Mouse (Mus musculus) lung, adult 2 months (tissue): ENCODE results near the gene Extl2. TPM values are rescaled to one million over a fixed set of nuclear protein-coding genes. Genes with fewer than 3 reads are reported as not detected.

Source experiments
- DNase-seq: peaks from one replicate; pipeline ENCODE4 v3.0.0; 2022
- H3K4me1 ChIP-seq: fragments of 200-500 bp; 2 replicates; pipeline ENCODE4 v1.6.1; 2011; ENCODE audit warnings: low read length; ENCODE audit not compliant: control insufficient read depth, insufficient read depth
- H3K4me3 ChIP-seq: fragments of 200-500 bp; replicated peaks from 2 replicates; pipeline ENCODE3; 2011; ENCODE audit warnings: low read depth, mild to moderate bottlenecking, control low read depth, low read length; ENCODE audit errors: extremely low read depth
- CTCF ChIP-seq: fragments of 200-500 bp; IDR thresholded peaks from 2 replicates; pipeline ENCODE4 v1.5.1; 2011; ENCODE audit warnings: mild to moderate bottlenecking, low read length, control low read depth; ENCODE audit not compliant: insufficient read depth
- POLR2A ChIP-seq: fragments of 200-500 bp; IDR thresholded peaks from 2 replicates; pipeline ENCODE4 v1.6.1; 2011; ENCODE audit warnings: low read depth, mild to moderate bottlenecking, control low read depth, low read length, borderline replicate concordance; ENCODE audit errors: extremely low read depth
- WGBS: fragments of 180-500 bp; shearing (Covaris S2); methylation state at CpG from one replicate; pipeline ENCODE4 v1.1.7; 2018; 5-methylcytosine and 5-hydroxymethylcytosine counted together
- polyA plus RNA-seq: library from polyadenylated mRNA; depleted of rRNA; stranded (reverse); fragments of >200 nt; gene quantifications from 2 replicates; pipeline ENCODE4 v1.2.3, GENCODE M21; 2012

Extl2 gene
- polyA plus RNA-seq, 1 experiment, result 9.8 TPM

GRCm38 (mm10) chr3:115974228-115974627 is 33.0 kb upstream of the Extl2 start:
- DNase-seq, result no peak
- H3K4me3 ChIP-seq, result no peak overlapping the region
- 88% methylated on average over 6 of the region's 6 CpGs for WGBS
- no peaks in the 10 kb centered on the region for H3K4me1 ChIP-seq
- TF ChIP-seq CTCF (no peak), POLR2A (no peak)

- WGBS, result 95% methylated on average over 10 of the region's 10 CpGs
- H3K4me1 ChIP-seq, result no peaks in the 10 kb centered on the region
- no peak for DNase-seq
- TF ChIP-seq POLR2A (no peak), CTCF (no peak)
- no peak overlapping the region for H3K4me3 ChIP-seq
Observed at GRCm38 (mm10) chr3:115974995-115975394, 32.3 kb upstream of the Extl2 start.

- no peak for DNase-seq
- 8% methylated on average over 1 of the region's 1 CpGs for WGBS
- TF ChIP-seq POLR2A, result no peak
- TF ChIP-seq CTCF, result peak; percentile 38; the same call in 1 of the 2 replicates
- Histone ChIP-seq H3K4me1 (no peaks in the 10 kb centered on the region), H3K4me3 (no peak overlapping the region)
Observed at GRCm38 (mm10) chr3:115979000-115979399, 28.3 kb upstream of the Extl2 start.

- WGBS, result 86% methylated on average over 8 of the region's 8 CpGs
- no peaks in the 10 kb centered on the region for H3K4me1 ChIP-seq
- no peak for DNase-seq
- no peak overlapping the region for H3K4me3 ChIP-seq
- no peak for TF ChIP-seq CTCF
- TF ChIP-seq POLR2A, result no peak
Observed at GRCm38 (mm10) chr3:115983217-115983616, 24.0 kb upstream of the Extl2 start.

- 93% methylated on average over 9 of the region's 9 CpGs for WGBS
- no peak for TF ChIP-seq CTCF
- no peak for TF ChIP-seq POLR2A
- no peak overlapping the region for H3K4me3 ChIP-seq
- no peaks in the 10 kb centered on the region for H3K4me1 ChIP-seq
- no peak for DNase-seq
Observed at GRCm38 (mm10) chr3:115984653-115985052, 22.6 kb upstream of the Extl2 start.

GRCm38 (mm10) chr3:115985183-115985892 is 21.9 kb upstream of the Extl2 start:
- no peaks in the 10 kb centered on the region for H3K4me1 ChIP-seq
- no peak for TF ChIP-seq CTCF
- TF ChIP-seq POLR2A, result no peak
- no peak for DNase-seq
- 50% methylated on average over 9 of the region's 9 CpGs for WGBS
- no peak overlapping the region for H3K4me3 ChIP-seq

GRCm38 (mm10) chr3:115992103-115992502 is 15.2 kb upstream of the Extl2 start:
- no peak for DNase-seq
- WGBS, result 24% methylated on average over 4 of the region's 4 CpGs
- TF ChIP-seq CTCF, result no peak
- no peak for TF ChIP-seq POLR2A
- H3K4me3 ChIP-seq, result no peak overlapping the region
- 0 out of 2 replicates have a peak, but pooled peaks cover 2% of the 10 kb centered on the region for H3K4me1 ChIP-seq

- WGBS, result 81% methylated on average over 4 of the region's 4 CpGs
- DNase-seq, result no peak
- Histone ChIP-seq H3K4me1 (0 out of 2 replicates have a peak, but pooled peaks cover 2% of the 10 kb centered on the region), H3K4me3 (no peak overlapping the region)
- no peak for TF ChIP-seq POLR2A
- TF ChIP-seq CTCF, result no peak
Observed at GRCm38 (mm10) chr3:115992588-115992987, 14.7 kb upstream of the Extl2 start.

- H3K4me1 ChIP-seq, result 0 out of 2 replicates have a peak, but pooled peaks cover 2% of the 10 kb centered on the region
- DNase-seq, result no peak
- TF ChIP-seq CTCF, result no peak
- no peak for TF ChIP-seq POLR2A
- WGBS, result 88% methylated on average over 10 of the region's 10 CpGs
- H3K4me3 ChIP-seq, result no peak overlapping the region
Observed at GRCm38 (mm10) chr3:115993025-115993424, 14.2 kb upstream of the Extl2 start.

- no peak for TF ChIP-seq POLR2A
- TF ChIP-seq CTCF, result no peak
- H3K4me3 ChIP-seq, result no peak overlapping the region
- WGBS, result 84% methylated on average over 5 of the region's 5 CpGs
- DNase-seq, result no peak
- H3K4me1 ChIP-seq, result 0 out of 2 replicates have a peak, but pooled peaks cover 2% of the 10 kb centered on the region
Observed at GRCm38 (mm10) chr3:115996929-115997328, 10.3 kb upstream of the Extl2 start.
